ENCODE assay signal across 23 mouse cellular contexts in the genomic region with DNA sequence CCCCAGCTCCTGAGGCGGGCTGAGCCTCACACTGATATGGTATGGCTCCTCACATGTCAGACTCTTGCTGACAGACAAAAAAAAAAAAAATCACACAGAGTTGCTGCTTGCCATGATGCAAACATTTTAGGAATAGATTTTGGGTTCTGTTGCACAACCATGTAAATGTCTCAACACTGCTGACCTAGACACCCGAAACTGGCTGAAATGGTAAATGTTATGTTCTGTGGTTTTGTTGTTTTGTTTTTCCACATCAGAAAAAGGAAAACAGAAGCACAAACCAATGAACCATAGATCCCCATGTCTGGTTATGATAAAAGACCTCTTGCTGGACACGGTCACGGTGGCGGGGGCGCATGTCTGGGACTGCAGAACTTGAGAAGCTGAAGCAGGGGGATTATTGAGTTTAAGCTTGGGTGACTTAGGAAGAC. TPM values are rescaled to one million over a fixed set of nuclear protein-coding genes. Genes with fewer than 3 reads are reported as not detected.
DNase-seq lines count a peak whose midpoint lies in the region; ATAC-seq and TF ChIP-seq lines count a peak whose summit lies in the region.
"Had no signal": no experiment of that assay in that cellular context is flagged by ENCODE, and none has a peak within 500 bp of the region (broad histone marks: within the 10 kb centered on the region; RNA-seq: fewer than 3 reads in every experiment).

No protein-coding gene starts in this region.

- no peak overlapping the region for H3K9ac ChIP-seq in lung, embryonic 16.5 days (ENCODE audit: low read length)
- peak overlapping the region; percentile 42; the same call in 1 of the 2 replicates for H3K9ac ChIP-seq in liver, postnatal 0 days (replicated peaks)
- H3K9ac ChIP-seq: heart, embryonic 15.5 days; neural tube, embryonic 12.5 days had no signal

- no peak for TF ChIP-seq CTCF in liver, postnatal 0 days (IDR thresholded peaks at IDR 0.05; ENCODE audit: low read depth)

- H3K4me1 ChIP-seq in lung, embryonic 16.5 days (replicated peaks; ENCODE audit: control insufficient read depth, insufficient read depth, low read length): peaks cover 4% of the 10 kb centered on the region
- H3K4me1 ChIP-seq in liver, postnatal 0 days (ENCODE audit: insufficient read depth): peaks cover 37% of the 10 kb centered on the region
- H3K4me1 ChIP-seq in forebrain, embryonic 10.5 days: peaks cover 6% of the 10 kb centered on the region; the same call in 1 of the 2 replicates
- H3K4me1 ChIP-seq: hindbrain, embryonic 10.5 days; neural tube, embryonic 12.5 days had no signal

- H3K9me3 ChIP-seq in lung, embryonic 16.5 days (ENCODE audit: control insufficient read depth, low read length): no peaks in the 10 kb centered on the region
- H3K9me3 ChIP-seq in liver, postnatal 0 days (ENCODE audit: low read length): no peaks in the 10 kb centered on the region
- H3K9me3 ChIP-seq in forebrain, embryonic 10.5 days: no peaks in the 10 kb centered on the region
- H3K9me3 ChIP-seq: embryonic facial prominence, embryonic 10.5 days; G1E; heart, embryonic 15.5 days; hindbrain, embryonic 10.5 days; neural tube, embryonic 12.5 days had no signal

- 81% methylated on average over 6 of the region's 6 CpGs for WGBS in lung, embryonic 16.5 days
- WGBS in liver, postnatal 0 days (ENCODE audit: insufficient replicate concordance): 46% methylated on average over 6 of the region's 6 CpGs
- WGBS in forebrain, embryonic 10.5 days: 91% methylated on average over 6 of the region's 6 CpGs

- H3K4me3 ChIP-seq in lung, embryonic 16.5 days (ENCODE audit: low read length): no peak overlapping the region
- H3K4me3 ChIP-seq in liver, postnatal 0 days (ENCODE audit: low read depth, low read length): no peak overlapping the region
- no peak overlapping the region for H3K4me3 ChIP-seq in forebrain, embryonic 10.5 days
- H3K4me3 ChIP-seq: embryonic facial prominence, embryonic 10.5 days; heart, adult 2 months; heart, embryonic 15.5 days; hindbrain, embryonic 10.5 days; neural tube, embryonic 12.5 days had no signal

- no peak for DNase-seq in lung, postnatal 10 days
- DNase-seq in 416B (ENCODE audit: low read depth) (peak; percentile 57), NIH3T3 (ENCODE audit: low read depth) (peak; percentile 49)
- DNase-seq in liver, postnatal 0 days: no peak
- no peak for DNase-seq in forebrain, embryonic 10.5 days (ENCODE audit: extremely low spot score, low spot score)
- DNase-seq in ovary, postnatal 36 days (ENCODE audit: low spot score): no peak
- no peak for DNase-seq in frontal cortex, postnatal 25 days (ENCODE audit: low spot score in 2 of 2)
- DNase-seq: cerebellum, adult 11 months; cerebellum, postnatal 25 days; heart, adult 2 months; kidney, adult 18-20 months; kidney, postnatal 10 days; right cerebral cortex, postnatal 25 days; thymus, postnatal 14 days had no signal

- no peak overlapping the region for H3K27ac ChIP-seq in lung, embryonic 16.5 days (ENCODE audit: low read length)
- H3K27ac ChIP-seq in liver, postnatal 0 days (ENCODE audit: low read depth): peak overlapping the region; percentile 98
- H3K27ac ChIP-seq in forebrain, embryonic 10.5 days: no peak overlapping the region
- H3K27ac ChIP-seq: embryonic facial prominence, embryonic 10.5 days; heart, adult 2 months; heart, embryonic 15.5 days; hindbrain, embryonic 10.5 days; neural tube, embryonic 12.5 days had no signal

- TF ChIP-seq EP300 in liver, postnatal 0 days (IDR thresholded peaks at IDR 0.05; ENCODE audit: low read depth): peak; percentile 79; the same call in 1 of the 2 replicates

- ATAC-seq in lung, embryonic 16.5 days (ENCODE audit: low read depth): peak; percentile 19; the same call in 1 of the 2 replicates
- peak; percentile 2; the same call in 1 of the 2 replicates for ATAC-seq in liver, postnatal 0 days
- ATAC-seq: forebrain, embryonic 14.5 days had no signal

- H3K36me3 ChIP-seq in lung, embryonic 16.5 days (ENCODE audit: control insufficient read depth, insufficient read depth, low read length): no peaks in the 10 kb centered on the region
- H3K36me3 ChIP-seq in liver, postnatal 0 days (replicated peaks; ENCODE audit: insufficient read depth, low read length): no peaks in the 10 kb centered on the region
- H3K36me3 ChIP-seq in forebrain, embryonic 10.5 days (replicated peaks): no peaks in the 10 kb centered on the region
- H3K36me3 ChIP-seq: embryonic facial prominence, embryonic 10.5 days; G1E; heart, embryonic 15.5 days; hindbrain, embryonic 10.5 days; neural tube, embryonic 12.5 days had no signal

- no peak overlapping the region for H3K4me2 ChIP-seq in lung, embryonic 16.5 days (ENCODE audit: low read depth, low read length)
- H3K4me2 ChIP-seq in liver, postnatal 0 days (ENCODE audit: low read depth, low read length): 0 out of 2 replicates have a peak overlapping the region, but pooled peaks have one; percentile 5
- H3K4me2 ChIP-seq: heart, embryonic 15.5 days; neural tube, embryonic 12.5 days had no signal

- no peaks in the 10 kb centered on the region for H3K27me3 ChIP-seq in lung, embryonic 16.5 days (ENCODE audit: control insufficient read depth, insufficient read depth, low read depth, low read length)
- no peaks in the 10 kb centered on the region for H3K27me3 ChIP-seq in liver, postnatal 0 days (ENCODE audit: insufficient read depth, low read length)
- H3K27me3 ChIP-seq in forebrain, embryonic 10.5 days (ENCODE audit: poor library complexity, severe bottlenecking): no peaks in the 10 kb centered on the region
- H3K27me3 ChIP-seq: heart, embryonic 15.5 days; neural tube, embryonic 12.5 days had no signal

RNA-seq across cellular contexts. Expression of a gene that starts 2.5 kb away (rescaled TPM):
- 0.34 and 6.1 TPM in 2 replicates for polyA plus RNA-seq in lung, embryonic 16.5 days (2015; fragmentation: Nextera tagmentation; extraction: Ambion mirVana)
- polyA plus RNA-seq in liver, postnatal 0 days (2015; fragmentation: Nextera tagmentation; extraction: Ambion mirVana): 2,808 and 2,914 TPM in 2 replicates
- polyA plus RNA-seq in forebrain, embryonic 10.5 days (2016; fragmentation: Nextera tagmentation; extraction: Ambion mirVana): not detected in 2 replicates
- polyA plus RNA-seq: embryonic facial prominence, embryonic 10.5 days; forebrain, embryonic 14.5 days; heart, adult 2 months; hindbrain, embryonic 10.5 days; midbrain, postnatal 0 days; neural tube, embryonic 12.5 days had no signal

RNA-seq across cellular contexts. Expression of a gene that starts 2.6 kb away (rescaled TPM):
- polyA plus RNA-seq in lung, embryonic 16.5 days (2015; fragmentation: Nextera tagmentation; extraction: Ambion mirVana): not detected in 2 replicates
- polyA plus RNA-seq in liver, postnatal 0 days (2015; fragmentation: Nextera tagmentation; extraction: Ambion mirVana): 187 and 234 TPM in 2 replicates
- not detected in 2 replicates for polyA plus RNA-seq in forebrain, embryonic 10.5 days (2016; fragmentation: Nextera tagmentation; extraction: Ambion mirVana)
- polyA plus RNA-seq: embryonic facial prominence, embryonic 10.5 days; forebrain, embryonic 14.5 days; G1E; heart, adult 2 months; hindbrain, embryonic 10.5 days; limb, embryonic 14.5 days; midbrain, postnatal 0 days; neural tube, embryonic 12.5 days had no signal

RNA-seq across cellular contexts. Expression of a gene that starts 6.0 kb away (rescaled TPM):
- polyA plus RNA-seq in lung, embryonic 16.5 days (2015; fragmentation: Nextera tagmentation; extraction: Ambion mirVana): 3.3 and 20.9 TPM in 2 replicates
- polyA plus RNA-seq in liver, postnatal 0 days (2015; fragmentation: Nextera tagmentation; extraction: Ambion mirVana): 2,864 and 3,070 TPM in 2 replicates
- polyA plus RNA-seq in forebrain, embryonic 10.5 days (2016; fragmentation: Nextera tagmentation; extraction: Ambion mirVana): 0.39 TPM in 1 of 2 replicates, not detected in the other
- polyA plus RNA-seq: forebrain, embryonic 14.5 days; G1E; heart, adult 2 months had no signal

RNA-seq across cellular contexts. Expression of a gene that starts 8.7 kb away (rescaled TPM):
- 28.4 and 34.9 TPM in 2 replicates for polyA plus RNA-seq in lung, embryonic 16.5 days (2015; fragmentation: Nextera tagmentation; extraction: Ambion mirVana)
- polyA plus RNA-seq in liver, postnatal 0 days (2015; fragmentation: Nextera tagmentation; extraction: Ambion mirVana): 5,234 and 5,457 TPM in 2 replicates
- polyA plus RNA-seq in forebrain, embryonic 10.5 days (2016; fragmentation: Nextera tagmentation; extraction: Ambion mirVana): 2.3 TPM in 2 replicates

RNA-seq across cellular contexts. Expression of a gene that starts 15.2 kb away (rescaled TPM):
- 470 and 554 TPM in 2 replicates for polyA plus RNA-seq in lung, embryonic 16.5 days (2015; fragmentation: Nextera tagmentation; extraction: Ambion mirVana)
- 20,006 and 20,209 TPM in 2 replicates for polyA plus RNA-seq in liver, postnatal 0 days (2015; fragmentation: Nextera tagmentation; extraction: Ambion mirVana)
- polyA plus RNA-seq in forebrain, embryonic 10.5 days (2016; fragmentation: Nextera tagmentation; extraction: Ambion mirVana): 140 and 154 TPM in 2 replicates

Comparison
In these comparisons a context has a peak if more than half of its experiments do, and no peak if none do; other contexts are left out.
1. DNase-seq: peak in 416B (single experiment) and NIH3T3 (single experiment); none in lung, postnatal 10 days (single experiment), liver, postnatal 0 days (single experiment), forebrain, embryonic 10.5 days (single experiment), ovary, postnatal 36 days (single experiment) and frontal cortex, postnatal 25 days (0 of 2).
2. RNA of a gene that starts 2.5 kb away (polyA plus RNA-seq): 2,808 to 2,914 TPM in liver, postnatal 0 days; 0.34 to 6.1 TPM in lung, embryonic 16.5 days and not detected in forebrain, embryonic 10.5 days; every median in the first group is over 100 times any median in the second.
3. RNA of a gene that starts 2.6 kb away (polyA plus RNA-seq): 187 to 234 TPM in liver, postnatal 0 days; not detected in lung, embryonic 16.5 days and not detected in forebrain, embryonic 10.5 days; every median in the first group is over 100 times any median in the second.
4. RNA of a gene that starts 6.0 kb away (polyA plus RNA-seq): 2,864 to 3,070 TPM in liver, postnatal 0 days; 3.3 to 20.9 TPM in lung, embryonic 16.5 days and 0.39 TPM in forebrain, embryonic 10.5 days; every median in the first group is over 100 times any median in the second.